16 mouse cellular contexts compared by ENCODE assay signal in genomic region chr13:41671136-41671705, GRCm38 (mm10).
A peak's percentile ranks its signal among the peaks of the same experiment; 100 is the strongest.
DNase-seq lines count a peak whose midpoint lies in the region; ATAC-seq lines count a peak whose summit lies in the region.
"Had no signal": no experiment of that assay in that cellular context is flagged by ENCODE, and none has a peak within 500 bp of the region (broad histone marks: within the 10 kb centered on the region; RNA-seq: fewer than 3 reads in every experiment).

No protein-coding gene starts in this region.

- no peaks in the 10 kb centered on the region for H3K36me3 ChIP-seq in heart, embryonic 14.5 days (ENCODE audit: control insufficient read depth, insufficient read depth, low read length)
- H3K36me3 ChIP-seq in midbrain, embryonic 11.5 days (ENCODE audit: control insufficient read depth, insufficient read depth, low read length): no peaks in the 10 kb centered on the region
- no peaks in the 10 kb centered on the region for H3K36me3 ChIP-seq in midbrain, embryonic 16.5 days (ENCODE audit: control insufficient read depth, insufficient read depth, low read length)
- H3K36me3 ChIP-seq in hindbrain, embryonic 12.5 days: no peaks in the 10 kb centered on the region
- H3K36me3 ChIP-seq: forebrain, embryonic 12.5 days; midbrain, embryonic 15.5 days; stomach, embryonic 15.5 days had no signal

- peak overlapping the region; percentile 52 to 58 for H3K27ac ChIP-seq in heart, embryonic 14.5 days (replicated peaks in 1 of 2; ENCODE audit: control insufficient read depth in 1 of 2, insufficient read depth in 1 of 2, low read depth in 2 of 2, low read length in 2 of 2)
- no peak overlapping the region for H3K27ac ChIP-seq in midbrain, embryonic 11.5 days (ENCODE audit: low read depth, low read length)
- H3K27ac ChIP-seq in midbrain, embryonic 16.5 days (ENCODE audit: low read length): no peak overlapping the region
- H3K27ac ChIP-seq in brown adipose tissue, adult 24 weeks (replicated peaks; ENCODE audit: low read depth, low read length): peak overlapping the region; percentile 51
- no peak overlapping the region for H3K27ac ChIP-seq in hindbrain, embryonic 12.5 days
- H3K27ac ChIP-seq: forebrain, embryonic 12.5 days; midbrain, embryonic 15.5 days had no signal

- intact Hi-C loops in heart, postnatal 14 days (cut with DNase I): no loop called here

- H3K4me3 ChIP-seq in heart, embryonic 14.5 days (ENCODE audit: control insufficient read depth in 1 of 2, insufficient read depth in 1 of 2, low read depth in 1 of 2, low read length in 2 of 2): no peak overlapping the region
- H3K4me3 ChIP-seq in midbrain, embryonic 11.5 days (ENCODE audit: low read depth, low read length): no peak overlapping the region
- H3K4me3 ChIP-seq in midbrain, embryonic 16.5 days (ENCODE audit: low read depth, low read length): no peak overlapping the region
- H3K4me3 ChIP-seq in brown adipose tissue, adult 24 weeks (ENCODE audit: insufficient read depth, low read depth, low read length): no peak overlapping the region
- no peak overlapping the region for H3K4me3 ChIP-seq in hindbrain, embryonic 12.5 days
- H3K4me3 ChIP-seq: forebrain, embryonic 12.5 days; midbrain, embryonic 15.5 days; stomach, embryonic 15.5 days had no signal

- H3K9me3 ChIP-seq in heart, embryonic 14.5 days (ENCODE audit: control insufficient read depth, low read length): no peaks in the 10 kb centered on the region
- H3K9me3 ChIP-seq in midbrain, embryonic 11.5 days (ENCODE audit: control insufficient read depth, low read length): no peaks in the 10 kb centered on the region
- no peaks in the 10 kb centered on the region for H3K9me3 ChIP-seq in midbrain, embryonic 16.5 days (replicated peaks; ENCODE audit: control insufficient read depth, low read length, poor library complexity, severe bottlenecking)
- no peaks in the 10 kb centered on the region for H3K9me3 ChIP-seq in hindbrain, embryonic 12.5 days (replicated peaks)
- H3K9me3 ChIP-seq: forebrain, embryonic 12.5 days; midbrain, embryonic 15.5 days; stomach, embryonic 15.5 days had no signal

- peaks cover 13 to 36% of the 10 kb centered on the region in 2 experiments for H3K4me1 ChIP-seq in heart, embryonic 14.5 days (ENCODE audit: control insufficient read depth in 2 of 2, insufficient read depth in 2 of 2, low read length in 2 of 2)
- H3K4me1 ChIP-seq in midbrain, embryonic 11.5 days (ENCODE audit: control insufficient read depth, insufficient read depth, low read length): no peaks in the 10 kb centered on the region
- H3K4me1 ChIP-seq in midbrain, embryonic 16.5 days (ENCODE audit: control insufficient read depth, insufficient read depth, low read length): no peaks in the 10 kb centered on the region
- H3K4me1 ChIP-seq in brown adipose tissue, adult 24 weeks (ENCODE audit: control insufficient read depth, insufficient read depth, insufficient read length, low read length): no peaks in the 10 kb centered on the region
- H3K4me1 ChIP-seq in hindbrain, embryonic 12.5 days: no peaks in the 10 kb centered on the region
- H3K4me1 ChIP-seq: forebrain, embryonic 12.5 days; midbrain, embryonic 15.5 days; stomach, embryonic 15.5 days had no signal

- no peak overlapping the region for H3K9ac ChIP-seq in heart, embryonic 14.5 days (ENCODE audit: low read length)
- no peak overlapping the region for H3K9ac ChIP-seq in midbrain, embryonic 11.5 days (ENCODE audit: low read length)
- H3K9ac ChIP-seq in midbrain, embryonic 16.5 days (ENCODE audit: low read depth, low read length): no peak overlapping the region
- no peak overlapping the region for H3K9ac ChIP-seq in hindbrain, embryonic 12.5 days
- H3K9ac ChIP-seq: forebrain, embryonic 12.5 days; midbrain, embryonic 15.5 days; stomach, embryonic 15.5 days had no signal

- ATAC-seq in heart, embryonic 14.5 days (ENCODE audit: insufficient number of reproducible peaks, insufficient read depth, low FRiP score, low read depth): no peak
- no peak for ATAC-seq in midbrain, embryonic 11.5 days (ENCODE audit: low FRiP score)
- no peak for ATAC-seq in midbrain, embryonic 16.5 days
- no peak for ATAC-seq in hindbrain, embryonic 12.5 days (ENCODE audit: low FRiP score)
- ATAC-seq: midbrain, embryonic 15.5 days had no signal

- H3K4me2 ChIP-seq in heart, embryonic 14.5 days (ENCODE audit: low read length): no peak overlapping the region
- H3K4me2 ChIP-seq in midbrain, embryonic 11.5 days: no peak overlapping the region
- no peak overlapping the region for H3K4me2 ChIP-seq in midbrain, embryonic 16.5 days (ENCODE audit: low read length)
- no peak overlapping the region for H3K4me2 ChIP-seq in hindbrain, embryonic 12.5 days (replicated peaks)
- H3K4me2 ChIP-seq: forebrain, embryonic 12.5 days; midbrain, embryonic 15.5 days; stomach, embryonic 15.5 days had no signal

- WGBS in heart, embryonic 14.5 days: 87% methylated on average over 11 of the region's 11 CpGs
- 90% methylated on average over 11 of the region's 11 CpGs for WGBS in midbrain, embryonic 11.5 days
- 94% methylated on average over 11 of the region's 11 CpGs for WGBS in midbrain, embryonic 16.5 days
- WGBS in hindbrain, embryonic 12.5 days: 91% methylated on average over 11 of the region's 11 CpGs

- no peak for DNase-seq in heart, postnatal 14 days
- DNase-seq in midbrain, embryonic 11.5 days (ENCODE audit: low spot score, missing footprints): peak; percentile 79
- no peak for DNase-seq in yolk sac, embryonic 10.5 days (ENCODE audit: low spot score)
- DNase-seq: adrenal gland, postnatal 25 days; cerebellum, postnatal 10 days; gastrocnemius, postnatal 36 days; lung, postnatal 4 days; thymus, adult 18-20 months; thymus, postnatal 36 days had no signal

- no peaks in the 10 kb centered on the region for H3K27me3 ChIP-seq in heart, embryonic 14.5 days (ENCODE audit: control insufficient read depth, insufficient read depth, low read length)
- H3K27me3 ChIP-seq in midbrain, embryonic 11.5 days (ENCODE audit: control insufficient read depth, insufficient read depth, low read length): no peaks in the 10 kb centered on the region
- no peaks in the 10 kb centered on the region for H3K27me3 ChIP-seq in midbrain, embryonic 16.5 days (ENCODE audit: control insufficient read depth, insufficient read depth, low read depth, low read length)
- no peaks in the 10 kb centered on the region for H3K27me3 ChIP-seq in hindbrain, embryonic 12.5 days
- H3K27me3 ChIP-seq: forebrain, embryonic 12.5 days; midbrain, embryonic 15.5 days; stomach, embryonic 15.5 days had no signal

Comparison
In these comparisons a context has a peak if more than half of its experiments do, and no peak if none do; other contexts are left out.
1. H3K27ac ChIP-seq: peak in heart, embryonic 14.5 days (2 of 2) and brown adipose tissue, adult 24 weeks (single experiment); none in midbrain, embryonic 11.5 days (single experiment), midbrain, embryonic 16.5 days (single experiment) and hindbrain, embryonic 12.5 days (single experiment).